Mouse (Mus musculus): Measurements from ENCODE around the gene Sf3a2.
A peak's percentile ranks its signal among the peaks of the same experiment; 100 is the strongest.

The Sf3a2 gene

DNA sequence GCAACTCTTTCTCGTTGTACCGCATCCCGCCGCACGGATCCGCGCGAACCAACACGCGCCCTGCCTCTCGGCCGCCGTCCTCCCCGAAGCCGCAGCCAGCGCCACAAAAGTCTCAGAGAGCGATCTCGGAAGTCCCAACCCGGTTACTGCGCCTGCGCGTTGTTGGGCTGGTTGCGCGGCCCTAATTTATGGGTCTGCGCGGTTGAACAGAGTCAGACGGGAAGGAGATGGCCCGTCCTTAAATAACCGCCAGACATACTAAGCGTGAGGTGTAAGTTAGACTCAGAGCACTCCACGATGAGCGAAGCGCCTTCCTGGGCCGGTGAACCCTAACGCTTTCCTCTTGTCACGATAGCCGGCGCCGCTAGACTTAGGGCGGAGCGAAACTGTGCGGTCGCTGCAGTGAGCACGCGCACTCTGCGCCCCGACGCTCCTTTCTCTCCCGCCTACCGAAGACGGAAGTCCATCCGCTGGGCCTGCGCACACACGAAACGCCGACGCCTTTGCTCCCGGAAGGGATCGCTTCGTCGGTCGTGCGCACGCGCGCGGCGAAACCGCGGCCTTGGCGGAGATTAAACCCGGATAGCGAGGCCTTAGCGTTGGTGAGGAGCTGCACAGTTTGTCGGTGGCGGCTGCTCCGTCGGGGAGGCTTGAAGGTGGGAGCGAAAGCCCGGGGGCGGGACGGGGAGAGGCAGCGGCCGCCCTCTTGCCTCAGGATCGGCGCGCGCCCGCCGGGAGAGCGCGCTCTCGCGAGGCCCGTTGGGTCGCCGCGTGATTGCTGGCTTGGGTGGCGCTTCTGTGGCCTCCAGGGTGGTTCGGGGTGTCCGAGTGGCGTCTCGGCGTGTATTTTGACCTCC lies at the start of gene Sf3a2, which contains the start of gene Plekhj1:
Gene Sf3a2 (plus strand): TSS at position 49 of the 857 bp plus-strand sequence.
Gene Plekhj1 (minus strand): TSS at position 477 of the 857 bp plus-strand sequence.
- DNase-seq (ENCODE audit: low read depth, low spot score): peak; percentile 98

DNA sequence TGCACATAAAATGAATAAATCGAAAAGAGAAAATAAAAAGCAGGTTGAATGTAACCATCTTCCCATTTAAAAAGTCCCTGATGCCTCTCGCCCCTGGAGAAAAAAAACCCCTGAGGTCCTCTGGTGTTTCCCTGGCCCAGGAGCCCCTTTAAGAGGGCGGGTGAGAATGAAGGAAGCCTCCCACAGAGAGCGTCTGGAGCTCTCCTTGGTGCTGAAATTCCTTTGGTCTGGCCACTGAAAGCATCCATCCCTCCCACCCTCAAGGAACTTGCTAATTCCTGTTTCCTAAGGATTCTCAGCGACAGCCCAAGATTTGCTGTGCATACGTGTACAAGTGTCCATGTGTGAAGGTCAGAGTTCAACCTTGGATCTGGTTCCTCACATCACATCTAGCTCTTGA lies 49.4 kb upstream of the Sf3a2 start:
- DNase-seq (ENCODE audit: low read depth, low spot score): peak; percentile 83

DNA sequence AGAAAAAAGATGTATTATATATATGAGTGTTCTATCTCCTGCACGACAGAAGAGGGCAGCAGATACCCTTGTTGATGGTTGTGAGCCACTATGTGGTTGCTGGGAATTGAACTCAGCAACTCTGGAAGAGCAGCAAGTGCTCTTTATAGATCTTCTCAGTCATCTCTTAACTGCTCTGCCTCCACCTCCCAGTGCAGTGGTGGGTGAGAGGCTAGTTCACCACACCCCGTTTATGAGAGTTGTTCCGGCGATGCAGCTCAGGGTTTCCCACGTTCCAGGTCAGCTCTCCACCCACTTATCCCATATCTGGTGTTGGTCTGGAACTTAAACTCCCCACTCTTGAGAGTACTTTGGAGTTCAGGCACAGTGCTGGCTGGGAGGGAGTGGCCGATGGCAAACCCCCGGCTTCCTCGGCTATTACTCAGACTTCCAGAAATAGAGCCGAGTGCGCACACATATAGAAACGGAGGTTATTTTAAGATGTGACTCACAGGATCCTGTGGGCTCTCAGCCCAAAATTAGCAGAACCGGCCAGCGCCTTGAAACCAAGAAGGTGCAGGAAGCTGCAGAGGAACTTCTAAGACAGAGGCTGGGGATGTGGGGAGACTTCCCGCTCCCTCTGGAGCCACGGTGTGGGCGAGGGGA lies 46.7 kb upstream of the Sf3a2 start:
- peak; percentile 76 for DNase-seq (ENCODE audit: low read depth, low spot score)

DNA sequence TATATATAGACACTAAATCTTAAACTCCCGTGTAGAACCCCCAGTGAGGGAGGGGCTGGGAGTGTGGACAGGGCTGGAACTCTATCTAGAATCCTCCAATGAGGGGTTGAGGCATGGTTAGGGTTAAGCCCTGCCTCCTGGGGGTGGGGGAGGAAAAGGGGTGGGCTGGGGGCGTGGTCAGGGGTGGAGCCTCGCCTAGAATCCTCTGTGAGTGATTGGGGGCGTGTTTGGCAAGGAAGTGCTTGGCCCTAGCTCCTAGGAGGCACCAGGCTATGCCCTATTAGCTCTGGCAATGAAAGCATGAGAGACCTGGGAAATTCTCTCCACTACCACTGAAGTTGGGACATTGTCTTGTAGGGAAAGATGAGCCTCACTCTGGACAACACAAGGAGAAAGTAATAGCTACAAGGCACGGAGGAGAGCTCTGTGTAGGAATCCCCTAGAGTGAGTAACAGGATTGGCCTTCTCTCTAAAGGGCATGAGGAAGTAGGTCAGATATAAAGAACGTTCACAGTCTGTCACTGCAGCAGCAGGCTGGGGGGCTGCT lies 45.8 kb upstream of the Sf3a2 start:
- peak; percentile 91 for DNase-seq (ENCODE audit: low read depth, low spot score)

DNA sequence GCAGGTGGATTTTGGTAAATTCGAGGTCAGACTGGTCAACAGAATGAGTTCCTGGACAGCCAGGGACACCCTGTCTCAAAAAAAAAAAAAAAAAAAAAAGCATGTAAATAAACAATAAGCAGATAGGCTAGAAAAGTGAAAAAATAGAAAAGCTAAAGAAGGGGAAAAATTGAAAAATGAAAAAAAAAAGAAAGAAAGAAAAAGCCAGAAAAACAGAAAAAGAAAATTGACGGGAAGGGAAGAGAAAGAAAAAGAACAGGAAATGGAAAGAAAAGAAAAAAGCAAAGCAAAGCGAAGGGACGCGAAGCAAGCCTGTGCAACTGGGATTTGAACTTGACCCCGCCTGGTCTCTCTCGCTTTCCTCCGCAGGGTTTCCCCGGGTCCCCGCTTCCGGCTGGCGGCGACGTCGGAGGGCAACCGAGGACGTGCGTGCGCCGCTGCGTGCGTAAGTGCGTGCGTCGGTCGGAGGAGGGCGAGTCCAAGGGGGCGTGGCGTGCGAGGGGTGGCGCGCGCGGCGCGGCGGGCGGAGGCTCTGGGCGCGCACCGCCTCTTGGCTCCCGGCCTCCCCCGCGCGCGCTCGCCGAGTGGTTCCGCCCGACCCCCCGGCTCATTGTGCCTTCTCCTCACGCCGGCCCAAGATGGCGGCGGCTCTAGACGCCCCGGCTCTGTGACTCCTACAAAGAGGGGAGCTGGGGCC lies 43.3 kb upstream of the Sf3a2 start, which contains the start of gene Dot1l:
Gene Dot1l (plus strand): TSS at position 613 of the 697 bp plus-strand sequence.
- peak; percentile 98 for DNase-seq (ENCODE audit: low read depth, low spot score)

DNA sequence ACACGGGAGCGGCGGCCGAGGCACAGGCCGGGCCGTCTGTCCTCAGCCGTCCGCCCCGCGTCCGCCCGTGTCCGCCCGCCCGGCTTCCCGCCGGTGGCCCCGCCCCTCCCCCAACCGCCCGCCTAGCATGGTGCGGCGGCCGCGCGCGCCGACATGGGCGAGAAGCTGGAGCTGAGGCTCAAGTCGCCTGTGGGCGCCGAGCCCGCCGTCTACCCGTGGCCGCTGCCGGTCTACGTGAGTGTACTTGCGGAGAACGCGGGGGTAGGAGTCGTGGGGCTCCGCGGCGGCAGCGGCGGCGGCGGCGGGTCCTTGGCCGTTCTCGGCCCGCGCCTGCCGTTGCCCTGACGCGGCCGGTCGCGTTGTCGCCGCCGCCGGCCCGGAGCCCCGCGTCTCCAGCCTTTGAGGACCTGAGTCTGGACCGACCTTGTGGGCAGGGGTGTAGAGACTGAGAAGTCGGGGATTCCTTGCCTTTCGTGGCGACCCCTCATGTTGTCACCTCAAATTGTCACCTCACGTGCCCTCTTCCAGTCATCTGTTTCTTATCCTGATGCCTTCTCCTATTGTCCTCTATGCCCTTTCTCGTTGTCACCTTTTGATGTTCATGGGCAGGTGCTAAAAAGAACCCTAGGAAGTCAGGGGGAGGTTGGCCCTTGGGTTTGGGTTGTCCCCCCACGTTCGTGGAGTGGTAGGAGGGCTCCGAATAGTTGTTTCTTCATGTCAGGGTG lies 42.5 kb upstream of the Sf3a2 start:
- no peak for DNase-seq (ENCODE audit: low read depth, low spot score)

DNA sequence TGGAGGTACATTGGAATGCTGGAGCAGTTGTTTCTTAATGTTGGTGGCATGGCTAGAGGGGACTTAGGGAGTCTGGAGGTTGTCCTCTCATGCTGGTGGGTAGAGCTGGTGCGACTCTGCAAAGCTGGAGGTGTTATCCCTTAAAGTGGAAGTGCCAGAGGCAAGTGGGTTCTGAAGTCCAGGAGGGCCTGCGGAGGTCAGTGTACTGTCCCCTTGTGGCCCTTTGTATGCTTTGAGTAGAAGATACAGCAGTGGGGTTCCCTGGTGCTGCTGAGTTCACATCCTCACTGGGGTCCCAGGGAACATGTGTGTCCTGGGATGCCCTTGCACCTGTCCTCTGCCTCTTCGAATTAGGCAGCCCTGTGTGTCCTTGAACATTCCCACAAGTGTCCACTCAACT lies 41.9 kb upstream of the Sf3a2 start:
- no peak for DNase-seq (ENCODE audit: low read depth, low spot score)

DNA sequence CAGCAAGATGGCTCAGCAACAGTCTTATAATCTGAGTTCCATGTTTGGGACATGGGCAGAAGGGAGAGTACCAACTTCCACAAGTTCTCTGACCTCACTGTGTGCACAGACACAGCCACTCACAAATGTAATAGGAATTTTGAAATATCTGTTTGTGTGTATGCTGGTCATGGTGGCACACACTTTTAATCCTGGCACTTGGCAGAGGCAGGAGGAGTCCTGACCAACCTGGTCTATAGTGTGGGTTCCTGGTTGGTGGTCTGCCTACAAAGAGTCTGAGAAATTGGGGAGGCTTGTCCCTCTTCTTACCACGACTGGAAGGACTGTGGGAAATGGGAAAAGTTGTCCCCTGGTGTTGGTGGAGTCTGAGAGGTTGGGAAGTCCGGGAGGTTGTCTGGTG lies 41.5 kb upstream of the Sf3a2 start:
- DNase-seq (ENCODE audit: low read depth, low spot score): no peak

DNA sequence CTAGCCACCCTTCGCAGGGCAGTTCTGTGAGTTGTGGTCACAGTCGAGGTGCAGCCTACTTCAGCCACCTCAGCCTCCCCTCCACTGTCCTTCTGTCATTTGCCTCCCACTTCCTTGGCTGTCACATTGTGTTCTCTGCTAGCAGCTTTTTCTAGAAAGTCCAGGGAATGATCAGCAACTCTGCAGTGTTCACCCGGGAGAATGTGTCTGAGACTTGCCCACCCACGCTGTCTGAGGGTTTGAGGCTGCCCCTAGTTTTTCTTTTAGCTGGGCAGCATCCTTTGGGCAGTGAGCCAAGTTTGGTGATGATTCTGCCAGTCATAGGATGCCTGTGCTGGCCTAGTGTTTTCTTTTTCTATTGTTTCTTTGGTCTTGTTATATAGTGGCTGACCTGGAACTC lies 41.0 kb upstream of the Sf3a2 start:
- no peak for DNase-seq (ENCODE audit: low read depth, low spot score)

DNA sequence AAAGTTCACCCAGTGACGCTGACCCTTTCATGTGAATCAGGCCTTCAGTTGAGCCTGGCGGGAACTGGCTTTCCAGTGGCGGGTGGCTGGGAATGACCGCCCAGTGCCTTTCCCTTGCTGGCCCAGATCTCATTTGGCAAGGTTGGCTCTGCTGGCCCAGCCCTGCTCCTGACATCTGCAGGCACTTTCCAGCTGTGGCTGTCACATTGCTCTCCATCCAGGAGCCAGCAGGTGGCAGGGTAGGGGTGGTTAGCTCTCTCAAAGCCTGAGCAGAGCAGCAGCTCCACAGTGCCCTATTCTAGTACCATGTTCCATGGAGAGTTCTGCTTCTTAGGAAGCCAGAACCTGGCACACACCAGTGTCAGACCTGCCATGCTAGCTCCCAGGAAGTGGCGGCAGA lies 40.3 kb upstream of the Sf3a2 start:
- peak; percentile 65 for DNase-seq (ENCODE audit: low read depth, low spot score)

DNA sequence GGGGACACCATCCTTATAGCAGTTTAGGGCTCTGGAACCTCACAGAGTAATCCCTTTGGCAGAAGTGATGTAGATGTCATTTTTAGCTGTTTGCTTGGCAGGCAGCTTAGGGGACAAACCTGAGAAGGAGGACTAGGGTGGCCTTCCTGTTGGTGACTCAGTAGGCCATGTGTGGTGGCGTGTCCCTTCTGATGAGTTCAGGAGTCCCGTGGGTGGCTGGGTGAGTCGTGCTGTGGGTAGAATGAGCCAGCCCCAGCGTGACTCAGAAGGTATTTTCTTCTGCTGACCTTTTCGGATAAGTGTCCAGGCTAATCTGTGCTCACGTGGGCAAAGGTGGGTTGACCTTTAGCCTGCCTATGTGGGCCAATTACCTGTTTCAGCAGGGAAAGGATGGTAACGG lies 39.3 kb upstream of the Sf3a2 start:
- no peak for DNase-seq (ENCODE audit: low read depth, low spot score)

DNA sequence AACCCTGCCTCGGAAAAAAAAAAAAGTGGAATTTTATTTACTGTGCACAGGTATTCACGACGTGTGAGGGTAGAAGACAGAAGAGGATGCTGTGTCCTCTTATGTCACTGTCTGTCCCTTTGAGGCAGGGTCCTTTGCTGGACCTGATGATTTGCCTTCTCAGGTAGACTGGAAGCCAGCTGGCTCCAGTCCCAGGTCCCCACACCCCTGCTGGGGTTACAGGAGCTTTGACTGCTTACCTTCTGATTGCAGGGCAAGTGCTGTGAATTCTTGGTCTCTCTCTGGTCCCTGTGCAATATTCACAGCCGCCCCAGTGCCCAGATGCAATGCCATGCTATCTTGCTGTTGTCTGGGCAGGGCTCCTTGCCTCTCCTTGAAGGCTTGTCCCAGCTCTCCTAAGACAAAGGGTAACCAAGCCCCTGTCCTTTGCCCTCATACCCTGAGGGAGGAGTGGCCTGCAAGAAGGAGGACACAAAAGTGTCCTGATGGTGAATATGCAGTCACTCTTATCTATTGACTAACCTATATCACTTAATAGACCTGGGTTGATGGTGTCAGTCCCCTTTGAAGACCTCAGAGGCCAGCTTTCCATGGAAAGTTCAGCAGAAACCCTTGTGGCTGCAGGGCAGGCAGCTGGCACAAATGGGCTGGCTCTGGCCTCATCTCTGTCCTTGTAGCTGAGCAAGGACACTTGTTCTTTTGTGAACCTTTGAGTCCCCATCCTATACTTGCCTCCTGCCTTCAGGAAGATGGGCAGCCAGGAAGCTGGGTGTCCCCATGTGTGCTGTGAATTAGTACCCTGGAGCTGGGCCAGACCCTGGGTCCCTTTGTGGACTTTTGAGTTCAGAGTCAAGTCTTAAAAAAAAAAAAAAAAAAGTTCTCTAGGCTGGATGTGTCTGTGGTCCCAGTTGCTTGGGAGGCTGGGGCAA lies 37.1 kb upstream of the Sf3a2 start:
- DNase-seq (ENCODE audit: low read depth, low spot score): no peak

DNA sequence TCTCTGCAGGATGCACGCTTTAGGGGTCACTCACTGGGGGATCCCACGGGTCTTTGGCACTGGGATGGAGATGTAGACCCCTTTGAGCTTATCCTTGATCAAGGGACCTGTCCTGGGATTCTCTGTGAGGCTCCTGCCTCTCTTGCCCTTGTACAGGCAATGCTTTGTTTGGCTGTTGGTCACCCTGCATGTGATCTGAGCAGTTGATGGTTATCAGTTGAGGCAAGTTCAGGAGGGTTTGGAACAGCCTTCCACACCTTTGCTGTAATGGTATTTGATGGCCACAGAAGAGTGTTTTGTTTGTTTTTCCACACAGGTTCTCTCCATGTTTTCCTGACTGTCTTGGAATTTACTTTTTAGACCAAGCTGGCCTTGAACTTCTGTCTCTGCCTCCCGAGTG lies 36.2 kb upstream of the Sf3a2 start:
- DNase-seq (ENCODE audit: low read depth, low spot score): no peak

DNA sequence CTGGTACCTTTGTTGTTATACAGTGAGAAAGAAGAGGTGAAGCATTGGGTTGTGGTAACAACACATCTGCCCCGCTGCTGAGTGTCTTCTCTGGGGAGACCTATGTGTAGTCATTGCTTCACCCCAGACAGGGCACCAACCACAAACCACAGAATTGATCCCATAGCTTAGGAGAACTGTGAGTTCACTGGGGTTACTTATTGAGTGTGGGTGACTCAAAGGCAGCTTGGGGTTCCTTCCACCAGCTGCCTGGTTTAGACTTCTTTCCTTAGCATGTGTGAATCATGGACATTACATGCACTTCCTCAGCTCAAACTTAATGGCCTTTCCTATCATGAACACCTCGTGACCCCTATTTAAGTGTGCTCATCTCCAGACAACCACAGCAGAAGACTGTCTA lies 34.5 kb upstream of the Sf3a2 start:
- no peak for DNase-seq (ENCODE audit: low read depth, low spot score)

DNA sequence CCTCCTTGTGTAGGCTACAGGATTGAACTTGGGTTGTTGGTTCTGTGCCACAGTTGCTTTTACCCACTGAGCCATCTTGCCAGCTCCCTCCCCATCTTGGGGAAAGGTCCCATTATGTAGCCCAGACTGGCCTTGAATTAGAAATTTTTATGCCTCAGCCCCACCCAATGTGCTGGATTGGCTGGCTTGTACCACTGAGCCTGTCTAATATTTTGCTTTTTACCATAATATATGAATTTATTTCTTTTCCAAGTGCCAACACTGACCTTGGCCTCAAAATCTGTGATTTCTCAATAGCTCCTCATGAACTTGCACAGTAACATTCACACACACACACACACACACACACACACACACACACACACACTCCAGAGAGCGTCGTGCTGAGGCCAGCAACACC lies 32.3 kb upstream of the Sf3a2 start:
- no peak for DNase-seq (ENCODE audit: low read depth, low spot score)

DNA sequence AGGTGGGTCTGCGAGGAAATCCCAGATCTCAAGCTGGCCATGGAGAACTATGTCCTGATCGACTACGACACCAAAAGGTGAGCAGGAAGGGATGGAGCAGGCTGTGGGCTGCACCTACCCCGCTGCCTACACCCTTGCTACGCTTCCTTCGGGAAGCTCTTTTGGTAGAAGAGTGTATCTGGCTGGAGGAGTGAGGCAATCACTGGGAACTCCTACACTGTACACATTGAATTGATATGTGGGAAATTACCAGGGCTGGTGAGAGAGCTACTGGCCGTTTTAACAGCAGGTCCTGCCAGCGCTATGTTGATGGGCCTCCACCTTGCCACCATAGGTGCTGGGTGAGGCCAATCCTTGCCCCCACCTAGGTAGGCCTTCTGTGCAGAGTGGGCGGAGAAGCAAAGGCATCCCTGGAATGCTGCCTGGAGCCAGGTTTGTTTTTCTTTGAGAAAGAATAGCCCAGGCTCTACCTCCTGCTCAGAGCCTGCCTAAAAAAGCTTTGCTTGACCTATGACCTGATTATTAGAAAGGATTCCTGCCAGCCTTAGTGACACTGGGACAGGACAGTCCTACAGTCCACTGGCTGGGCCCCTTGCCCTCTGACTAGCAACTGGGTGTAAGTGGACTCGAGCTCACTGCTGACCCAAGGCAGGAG lies 31.7 kb upstream of the Sf3a2 start:
- peak; percentile 23 for DNase-seq (ENCODE audit: low read depth, low spot score)

DNA sequence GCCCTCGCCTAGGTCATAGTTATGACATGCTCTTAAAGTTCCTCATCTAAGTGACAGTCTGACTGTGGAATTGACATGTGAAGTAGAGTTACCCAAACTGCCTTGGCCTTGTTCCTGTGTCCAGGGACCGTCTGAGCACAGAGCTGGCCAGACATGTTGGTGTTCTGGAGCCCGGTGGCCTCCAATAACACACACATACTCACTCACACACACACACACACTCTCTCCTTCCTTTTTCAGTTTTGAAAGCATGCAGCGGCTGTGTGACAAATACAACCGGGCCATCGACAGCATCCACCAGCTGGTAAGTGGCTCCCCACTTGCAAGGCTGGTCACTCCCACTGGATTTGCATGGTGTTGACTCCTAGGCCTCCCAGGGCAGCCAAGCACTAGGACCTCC lies 29.6 kb upstream of the Sf3a2 start:
- no peak for DNase-seq (ENCODE audit: low read depth, low spot score)

DNA sequence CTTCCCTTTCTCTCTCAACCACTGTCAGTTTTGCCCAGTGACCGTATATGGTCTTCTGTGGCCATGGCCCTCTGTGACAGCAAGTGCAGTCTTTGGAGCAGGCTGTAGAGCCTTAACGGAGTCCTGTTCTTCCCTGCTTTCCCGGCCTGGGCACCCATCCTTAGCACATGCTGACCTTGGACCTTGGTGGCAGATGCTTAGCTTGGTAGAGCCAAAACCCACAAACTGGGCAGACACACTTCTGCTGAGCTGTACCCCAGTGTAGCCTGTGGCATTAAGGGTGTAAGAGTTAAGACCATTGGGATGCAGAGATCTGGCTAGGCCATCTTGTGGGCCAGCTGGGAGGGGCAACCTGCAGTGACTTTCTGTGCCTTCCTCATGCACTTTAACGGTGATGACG lies 24.2 kb upstream of the Sf3a2 start:
- no peak for DNase-seq (ENCODE audit: low read depth, low spot score)

DNA sequence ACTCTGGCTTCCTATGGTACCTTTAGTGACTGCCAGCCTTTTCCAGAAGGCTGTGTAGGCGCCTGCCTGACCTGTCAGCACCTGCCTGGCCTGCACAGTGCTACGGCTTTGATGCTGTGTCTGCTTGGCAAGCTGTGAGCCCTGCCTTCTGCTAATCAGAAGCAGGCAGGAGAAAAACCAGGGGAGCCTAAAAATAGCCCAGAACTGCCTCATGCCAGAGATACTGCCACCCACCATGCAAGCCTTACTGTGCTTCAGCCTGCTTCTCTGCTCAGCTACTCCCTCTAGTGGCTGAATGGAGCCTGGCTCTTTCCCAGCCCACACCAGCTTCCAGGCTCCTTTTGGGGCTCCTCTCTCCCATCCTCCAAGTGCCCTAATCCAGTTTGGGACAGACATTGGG lies 23.4 kb upstream of the Sf3a2 start:
- peak; percentile 70 for DNase-seq (ENCODE audit: low read depth, low spot score)

DNA sequence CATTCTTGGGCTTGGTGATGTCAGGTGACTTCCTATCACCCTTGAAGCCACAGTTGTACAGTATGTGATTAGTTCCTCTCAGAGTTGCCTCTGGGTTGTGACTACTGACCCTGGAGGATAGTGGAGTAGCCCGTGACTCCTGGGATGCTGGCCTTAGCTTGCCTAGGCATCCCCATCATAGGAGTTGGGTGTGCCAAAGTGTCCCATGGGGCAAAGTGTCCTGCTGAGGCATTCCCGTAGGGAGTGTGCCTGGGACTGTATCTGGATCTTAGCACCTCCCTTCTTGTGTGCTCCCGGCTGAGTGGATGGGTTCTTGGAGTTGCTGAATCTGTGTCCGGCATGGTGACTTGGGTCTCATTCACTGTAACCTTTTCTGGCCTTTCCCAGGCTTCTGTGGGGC lies 23.0 kb upstream of the Sf3a2 start:
- no peak for DNase-seq (ENCODE audit: low read depth, low spot score)

Measured in ES-CJ7 (cell line).